Mouse (Mus musculus) hematopoietic multipotent progenitor cell, adult 10-12 weeks (in vitro differentiated cells): ENCODE results near the gene Coil. TPM values are rescaled to one million over a fixed set of nuclear protein-coding genes. Genes with fewer than 3 reads are reported as not detected.

ENCODE experiments used
- polyA plus RNA-seq: library from polyadenylated mRNA; stranded (reverse); fragments of >175 nt; gene quantifications from 2 replicates; pipeline ENCODE4 v1.2.3, GENCODE M21; 2012; ENCODE audit warnings: low replicate concordance

Gene Coil
- 5.0 and 7.9 TPM in 2 replicates for polyA plus RNA-seq

DNA sequence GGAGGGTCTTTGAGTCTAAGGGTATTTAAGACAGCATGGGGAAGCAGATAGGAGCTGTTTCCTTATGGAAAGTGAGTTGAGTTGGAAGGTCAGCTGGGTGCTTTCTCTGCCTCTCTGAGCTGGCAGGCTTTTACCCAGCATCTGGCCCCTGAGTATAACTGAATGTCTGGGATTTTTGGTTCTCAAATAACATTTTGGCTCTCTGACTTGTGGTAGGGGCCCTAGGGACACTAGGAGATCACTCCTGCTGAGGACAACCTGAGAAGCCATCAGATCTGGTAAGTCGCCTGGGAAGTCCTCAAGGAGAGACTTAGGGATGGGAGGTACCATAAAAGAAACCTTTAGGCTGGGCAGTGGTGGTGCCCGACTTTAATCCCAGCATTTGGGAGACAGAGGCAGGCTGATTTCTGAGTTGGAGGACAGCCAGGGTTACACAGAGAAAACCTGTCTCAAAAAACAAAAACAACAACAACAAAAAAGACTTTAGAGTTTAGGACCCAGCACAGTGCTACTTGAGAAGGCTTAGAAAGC lies at the start of gene Coil:
Gene Coil, plus strand, starts transcription at position 51 of the 531 bp plus-strand sequence.

DNA sequence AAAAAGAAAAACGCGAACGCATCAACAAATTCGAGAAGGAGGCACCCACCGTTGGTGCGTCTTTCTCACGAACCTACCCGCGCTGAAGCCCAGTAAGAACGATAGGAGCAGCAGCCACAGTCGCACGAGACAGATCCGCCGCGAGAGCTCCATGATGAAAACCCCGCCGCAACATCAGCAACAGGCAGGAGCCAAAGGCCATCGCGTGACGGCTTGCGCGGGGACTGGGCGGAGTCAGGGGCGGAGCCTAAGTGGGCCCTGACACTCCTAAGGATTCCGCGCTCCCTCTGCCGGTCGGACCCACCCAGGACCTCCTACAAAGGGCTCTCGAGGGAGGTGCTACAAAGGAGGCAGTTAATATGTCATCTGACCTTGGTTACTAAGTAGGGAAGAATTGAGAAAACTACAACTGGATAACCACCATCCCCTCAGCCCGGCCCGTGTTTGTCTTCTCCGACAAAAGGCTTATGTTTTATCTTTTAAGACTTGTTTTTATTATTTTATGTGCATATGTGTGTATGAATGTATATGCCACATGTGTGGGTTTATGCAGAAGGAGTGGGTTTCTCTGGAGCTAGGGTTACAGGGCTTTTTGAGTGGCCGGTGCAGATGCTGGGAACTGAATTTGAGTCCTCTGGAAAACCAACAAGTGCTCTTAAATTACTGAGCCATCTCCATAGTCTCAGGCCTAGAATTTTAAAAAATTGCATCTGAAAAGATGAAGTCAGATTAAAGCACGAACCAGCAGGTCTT lies 14.7 kb upstream of the Coil start, which contains the start of gene Scpep1:
Gene Scpep1, minus strand, starts transcription at position 249 of the 753 bp plus-strand sequence.

DNA sequence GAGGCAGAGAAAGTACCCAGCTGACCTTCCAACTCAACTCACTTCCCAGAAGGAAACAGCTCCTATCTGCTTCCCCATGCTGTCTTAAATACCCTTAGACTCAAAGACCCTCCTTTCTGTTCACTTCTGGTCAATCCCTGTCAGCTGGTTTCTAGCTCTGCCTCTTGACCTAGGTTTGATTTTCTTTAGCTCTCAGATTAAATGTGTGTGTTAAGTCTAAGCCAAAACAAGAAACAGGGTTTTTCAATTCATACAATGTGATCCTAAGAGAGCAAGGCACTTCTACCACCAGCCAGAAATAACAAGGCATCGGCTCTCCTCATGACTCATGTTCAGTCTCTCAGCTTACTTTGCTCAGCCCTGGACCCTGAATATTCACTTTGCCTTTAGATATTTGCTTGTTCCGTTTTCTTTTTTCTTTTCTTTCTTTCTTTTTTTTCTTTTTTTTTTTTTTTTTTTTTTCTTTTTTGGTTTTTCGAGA lies 3.1 kb upstream of the Coil start, which contains the start of gene Elobl:
Gene Elobl, minus strand, starts transcription at position 51 of the 481 bp plus-strand sequence.

DNA sequence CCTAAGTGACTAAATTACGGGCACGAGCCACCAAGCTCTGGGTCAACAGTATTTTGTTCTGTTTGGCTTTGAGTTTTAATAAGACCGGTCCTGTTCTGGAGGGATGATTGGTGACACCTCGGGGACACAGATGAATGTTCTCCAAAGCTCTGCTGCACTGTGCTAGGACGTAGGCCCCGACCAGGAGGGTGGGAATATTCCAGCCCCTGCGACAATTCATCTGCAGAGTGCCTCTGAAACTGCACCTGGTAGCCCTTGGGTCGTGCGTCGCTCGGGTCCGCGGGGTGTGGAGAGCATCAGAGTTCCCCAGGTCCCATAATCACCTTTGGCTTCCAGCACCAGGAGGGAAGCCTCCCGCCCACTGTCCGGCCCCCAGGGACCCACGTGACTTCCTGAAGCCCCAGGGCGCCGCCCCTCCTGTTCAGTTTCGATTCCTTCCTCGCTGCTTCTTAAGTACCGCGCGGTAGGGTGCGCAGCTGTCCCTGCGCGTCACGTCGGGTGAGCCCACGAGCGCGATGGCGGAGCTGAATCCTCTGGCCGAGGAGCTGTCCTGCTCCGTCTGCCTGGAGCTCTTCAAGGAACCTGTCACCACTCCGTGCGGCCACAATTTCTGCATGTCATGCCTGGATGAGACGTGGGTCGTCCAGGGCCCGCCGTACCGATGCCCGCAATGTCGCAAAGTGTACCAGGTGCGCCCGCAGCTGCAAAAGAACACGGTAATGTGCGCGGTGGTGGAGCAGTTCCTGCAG lies 29.1 kb downstream of the Coil start, which contains the start of gene Trim25:
Gene Trim25, plus strand, starts transcription at position 403 of the 749 bp plus-strand sequence.

Other genes with a start within 250 kb of the Coil start
- gene Akap1, start 105.7 kb upstream of the Coil start, polyA plus RNA-seq, result 1.5 and 3.0 TPM in 2 replicates
- gene Scpep1, start 14.8 kb upstream of the Coil start, polyA plus RNA-seq, result 6.8 and 19.3 TPM in 2 replicates
- not detected in 2 replicates for gene Elobl, start 3.3 kb upstream of the Coil start, polyA plus RNA-seq
- 49.5 and 96.2 TPM in 2 replicates for gene Trim25, start 29.1 kb downstream of the Coil start, polyA plus RNA-seq
- gene Dgke, start 96.6 kb downstream of the Coil start, polyA plus RNA-seq, result 2.0 and 2.5 TPM in 2 replicates
- gene Gm525, start 103.6 kb downstream of the Coil start, polyA plus RNA-seq, result not detected in 2 replicates